Mouse (Mus musculus) heart, postnatal 0 days (tissue): ENCODE results near the gene Nol4l. TPM values are rescaled to one million over a fixed set of nuclear protein-coding genes. Genes with fewer than 3 reads are reported as not detected.

Experiments used
- ATAC-seq: fragments of 200-750 bp; cut with Nextera tagmentation; 2 replicates; pipeline ENCODE4 v1.8.0; 2017; ENCODE audit warnings: low read depth, moderate number of reproducible peaks, moderate library complexity; ENCODE audit not compliant: insufficient read depth
- DNase-seq: peaks from one replicate; pipeline ENCODE4 v3.0.0-alpha.2; 2016; ENCODE audit warnings: low spot score
- H3K27ac ChIP-seq: fragments of 300-500 bp; sonication (generic); 2 replicates; pipeline ENCODE4 v1.5.1; 2014; ENCODE audit warnings: low read depth, mild to moderate bottlenecking
- H3K27me3 ChIP-seq: fragments of 300-500 bp; sonication (generic); 2 replicates; pipeline ENCODE4 v1.6.1; 2014; ENCODE audit warnings: low read length, mixed read lengths; ENCODE audit not compliant: control insufficient read depth, insufficient read depth
- H3K36me3 ChIP-seq: fragments of 300-500 bp; sonication (generic); replicated peaks from 2 replicates; pipeline ENCODE4 v1.6.1; 2014; ENCODE audit warnings: low read length, mixed read lengths; ENCODE audit not compliant: control insufficient read depth, insufficient read depth
- H3K4me1 ChIP-seq: fragments of 300-500 bp; sonication (generic); 2 replicates; pipeline ENCODE4 v1.6.1; 2014; ENCODE audit warnings: antibody characterized with exemption; ENCODE audit not compliant: control insufficient read depth, insufficient read depth
- H3K4me2 ChIP-seq: fragments of 300-500 bp; sonication (generic); 2 replicates; pipeline ENCODE4 v1.6.1; 2014; ENCODE audit warnings: low read depth, mild to moderate bottlenecking, low read length, moderate library complexity
- H3K4me3 ChIP-seq: fragments of 300-500 bp; sonication (generic); 2 replicates; pipeline ENCODE4 v1.5.1; 2014; ENCODE audit warnings: low read depth, low read length
- H3K9ac ChIP-seq: fragments of 300-500 bp; sonication (generic); replicated peaks from 2 replicates; pipeline ENCODE4 v1.6.1; 2014; ENCODE audit warnings: low read depth, low read length, mixed read lengths
- H3K9me3 ChIP-seq: fragments of 300-500 bp; sonication (generic); replicated peaks from 2 replicates; pipeline ENCODE4 v1.6.1; 2016; ENCODE audit warnings: low read length; ENCODE audit not compliant: control insufficient read depth
- CTCF ChIP-seq: IDR thresholded peaks from 2 replicates; pipeline ENCODE4 v1.5.1; 2016; ENCODE audit warnings: antibody characterized with exemption, control low read depth, low read depth
- EP300 ChIP-seq: IDR thresholded peaks from 2 replicates; pipeline ENCODE4 v1.6.1; 2016; ENCODE audit warnings: antibody characterized with exemption, low read depth
- WGBS: fragments of 180-500 bp; shearing (Covaris S2); extraction: QIAGEN DNeasy Blood & Tissue Kit; methylation state at CpG from one replicate; pipeline ENCODE4 v1.1.7; 2014; 5-methylcytosine and 5-hydroxymethylcytosine counted together
- polyA plus RNA-seq: library from polyadenylated mRNA; unstranded; fragments of >200 nt; fragmentation: Nextera tagmentation; extraction: Ambion mirVana; gene quantifications from 2 replicates; pipeline ENCODE4 v1.2.1, GENCODE M21; 2015
- total RNA-seq: library from RNA; depleted of rRNA; stranded (reverse); fragments of >200 nt; gene quantifications from 2 replicates; pipeline ENCODE4 v1.2.3, GENCODE M21; 2014; ENCODE audit warnings: low replicate concordance

Gene Nol4l
- total and polyA plus RNA-seq, 2 experiments from 2014 or later, result 4.3 to 13.1 TPM

- H3K9me3 ChIP-seq, result no peaks in the 10 kb centered on the region
- no peak overlapping the region for H3K4me3 ChIP-seq
- WGBS, result 74% methylated on average over 2 of the region's 2 CpGs
- DNase-seq (no peak), ATAC-seq (no peak)
- no peak overlapping the region for H3K27ac ChIP-seq
- H3K9ac ChIP-seq, result no peak overlapping the region
- TF ChIP-seq EP300 (no peak), CTCF (no peak)
- peaks cover 14% of the 10 kb centered on the region for H3K4me1 ChIP-seq
- no peaks in the 10 kb centered on the region for H3K27me3 ChIP-seq
- H3K36me3 ChIP-seq, result no peaks in the 10 kb centered on the region
- H3K4me2 ChIP-seq, result no peak overlapping the region
Measured at GRCm38 (mm10) chr2:153524727-153525126, 5.0 kb downstream of the Nol4l start.

- no peak overlapping the region for H3K4me3 ChIP-seq
- 86% methylated on average over 12 of the region's 12 CpGs for WGBS
- no peaks in the 10 kb centered on the region for H3K36me3 ChIP-seq
- ATAC-seq (no peak), DNase-seq (no peak)
- H3K9me3 ChIP-seq, result no peaks in the 10 kb centered on the region
- no peak overlapping the region for H3K27ac ChIP-seq
- H3K27me3 ChIP-seq, result no peaks in the 10 kb centered on the region
- H3K4me1 ChIP-seq, result peaks cover 14% of the 10 kb centered on the region
- TF ChIP-seq CTCF, result no peak
- TF ChIP-seq EP300, result no peak
- H3K9ac ChIP-seq, result no peak overlapping the region
- no peak overlapping the region for H3K4me2 ChIP-seq
Measured at GRCm38 (mm10) chr2:153523656-153524055, 6.1 kb downstream of the Nol4l start.

- H3K27ac ChIP-seq, result no peak overlapping the region
- 37% methylated on average over 9 of the region's 9 CpGs for WGBS
- no peaks in the 10 kb centered on the region for H3K36me3 ChIP-seq
- ATAC-seq (no peak), DNase-seq (no peak)
- H3K9me3 ChIP-seq, result no peaks in the 10 kb centered on the region
- no peak overlapping the region for H3K9ac ChIP-seq
- no peak overlapping the region for H3K4me3 ChIP-seq
- no peaks in the 10 kb centered on the region for H3K27me3 ChIP-seq
- H3K4me2 ChIP-seq, result no peak overlapping the region
- H3K4me1 ChIP-seq, result peaks cover 14% of the 10 kb centered on the region
- TF ChIP-seq CTCF (no peak), EP300 (no peak)
Measured at GRCm38 (mm10) chr2:153523143-153523542, 6.6 kb downstream of the Nol4l start.

- Histone ChIP-seq H3K4me1 (peaks cover 14% of the 10 kb centered on the region), H3K4me2 (no peak overlapping the region), H3K27me3 (no peaks in the 10 kb centered on the region), H3K9me3 (no peaks in the 10 kb centered on the region), H3K27ac (no peak overlapping the region), H3K9ac (no peak overlapping the region), H3K36me3 (no peaks in the 10 kb centered on the region), H3K4me3 (no peak overlapping the region)
- DNase-seq (no peak), ATAC-seq (no peak)
- TF ChIP-seq EP300 (no peak), CTCF (no peak)
- WGBS, result 41% methylated on average over 4 of the region's 4 CpGs
Measured at GRCm38 (mm10) chr2:153522270-153522669, 7.5 kb downstream of the Nol4l start.

GRCm38 (mm10) chr2:153520057-153520456 lies 9.7 kb downstream of the Nol4l start:
- Histone ChIP-seq H3K27me3 (no peaks in the 10 kb centered on the region), H3K4me2 (no peak overlapping the region), H3K4me3 (no peak overlapping the region), H3K9me3 (no peaks in the 10 kb centered on the region), H3K4me1 (peaks cover 3% of the 10 kb centered on the region; the same call in 1 of the 2 replicates), H3K36me3 (no peaks in the 10 kb centered on the region), H3K9ac (no peak overlapping the region), H3K27ac (no peak overlapping the region)
- ATAC-seq (no peak), DNase-seq (no peak)
- TF ChIP-seq CTCF, result no peak
- TF ChIP-seq EP300, result no peak
- 80% methylated on average over 9 of the region's 9 CpGs for WGBS

GRCm38 (mm10) chr2:153516961-153517360 lies 12.8 kb downstream of the Nol4l start:
- DNase-seq, result peak; percentile 29

More at GRCm38 (mm10) chr2:153516961-153517360, 12.8 kb downstream of the Nol4l start:
- Histone ChIP-seq H3K4me1 (no peaks in the 10 kb centered on the region), H3K27me3 (no peaks in the 10 kb centered on the region), H3K9me3 (no peaks in the 10 kb centered on the region), H3K27ac (no peak overlapping the region), H3K4me2 (no peak overlapping the region), H3K9ac (no peak overlapping the region), H3K36me3 (no peaks in the 10 kb centered on the region), H3K4me3 (no peak overlapping the region)
- TF ChIP-seq CTCF, result peak; percentile 57
- no peak for TF ChIP-seq EP300
- WGBS, result 48% methylated on average over 4 of the region's 4 CpGs
- ATAC-seq, result peak; percentile 44
